Mouse (Mus musculus) kidney, postnatal 0 days (tissue): ENCODE measurements around the gene Cnnm2. TPM values are rescaled to one million over a fixed set of nuclear protein-coding genes. Genes with fewer than 3 reads are reported as not detected.
"Not testable (repeated sequence)": the region's sequence is repeated elsewhere in the genome, so short reads cannot be mapped to it uniquely, and the experiment has no call there.

ENCODE experiments used
- ATAC-seq: fragments of 200-750 bp; cut with Nextera tagmentation; replicated peaks from 2 replicates; pipeline ENCODE4 v1.8.0; 2017; ENCODE audit warnings: low read depth, moderate number of reproducible peaks, moderate TSS enrichment, moderate library complexity; ENCODE audit not compliant: low FRiP score
- DNase-seq: peaks from one replicate; pipeline ENCODE4 v3.0.0-alpha.2; 2016; ENCODE audit warnings: low spot score
- H3K27ac ChIP-seq: fragments of 300-500 bp; sonication (generic); 2 replicates; pipeline ENCODE4 v1.5.1; 2014; ENCODE audit warnings: mild to moderate bottlenecking
- H3K27me3 ChIP-seq: fragments of 300-500 bp; sonication (generic); 2 replicates; pipeline ENCODE4 v1.6.1; 2014; ENCODE audit warnings: low read length, mixed read lengths; ENCODE audit not compliant: insufficient read depth
- H3K36me3 ChIP-seq: fragments of 300-500 bp; sonication (generic); 2 replicates; pipeline ENCODE4 v1.6.1; 2014; ENCODE audit warnings: low read length, mixed read lengths; ENCODE audit not compliant: insufficient read depth
- H3K4me1 ChIP-seq: fragments of 300-500 bp; sonication (generic); replicated peaks from 2 replicates; pipeline ENCODE4 v1.6.1; 2014; ENCODE audit warnings: antibody characterized with exemption, low read length, mixed read lengths; ENCODE audit not compliant: insufficient read depth
- H3K4me2 ChIP-seq: fragments of 300-500 bp; sonication (generic); 2 replicates; pipeline ENCODE4 v1.6.1; 2014; ENCODE audit warnings: mild to moderate bottlenecking, low read length, moderate library complexity, mixed read lengths
- H3K4me3 ChIP-seq: fragments of 300-500 bp; sonication (generic); replicated peaks from 2 replicates; pipeline ENCODE4 v1.5.1; 2014; ENCODE audit warnings: low read depth, low read length
- H3K9ac ChIP-seq: fragments of 300-500 bp; sonication (generic); 2 replicates; pipeline ENCODE4 v1.6.1; 2014; ENCODE audit warnings: low read depth, low read length
- H3K9me3 ChIP-seq: fragments of 300-500 bp; sonication (generic); replicated peaks from 2 replicates; pipeline ENCODE4 v1.6.1; 2016; ENCODE audit warnings: low read length, inconsistent platforms, mixed read lengths
- CTCF ChIP-seq: IDR thresholded peaks from 2 replicates; pipeline ENCODE4 v1.5.1; 2016; ENCODE audit warnings: antibody characterized with exemption, low read depth, mild to moderate bottlenecking, moderate library complexity
- WGBS: fragments of 180-500 bp; shearing (Covaris S2); extraction: QIAGEN DNeasy Blood & Tissue Kit; methylation state at CpG from one replicate; pipeline ENCODE4 v1.1.7; 2014; 5-methylcytosine and 5-hydroxymethylcytosine counted together
- polyA plus RNA-seq: library from polyadenylated mRNA; unstranded; fragments of >200 nt; fragmentation: Nextera tagmentation; extraction: Ambion mirVana; gene quantifications from 2 replicates; pipeline ENCODE4 v1.2.1, GENCODE M21; 2015

The Cnnm2 gene
- polyA plus RNA-seq, 1 experiment from 2014 or later: 11.0 TPM

- Histone ChIP-seq H3K4me2 (no peak overlapping the region), H3K36me3 (no peaks in the 10 kb centered on the region), H3K4me3 (no peak overlapping the region), H3K27me3 (no peaks in the 10 kb centered on the region), H3K27ac (no peak overlapping the region), H3K9me3 (no peaks in the 10 kb centered on the region), H3K9ac (no peak overlapping the region), H3K4me1 (no peaks in the 10 kb centered on the region)
- DNase-seq (no peak), ATAC-seq (no peak)
- TF ChIP-seq CTCF: no peak
- 73% methylated on average over 11 of the region's 11 CpGs for WGBS
These were observed 8.4 kb downstream of the Cnnm2 start for GRCm38 (mm10) chr19:46769759-46770158.

GRCm38 (mm10) chr19:46771801-46772200 lies 10.4 kb downstream of the Cnnm2 start:
- ATAC-seq (no peak), DNase-seq (no peak)
- Histone ChIP-seq H3K4me3 (no peak overlapping the region), H3K9me3 (no peaks in the 10 kb centered on the region), H3K27me3 (no peaks in the 10 kb centered on the region), H3K4me1 (no peaks in the 10 kb centered on the region), H3K27ac (no peak overlapping the region), H3K36me3 (no peaks in the 10 kb centered on the region), H3K9ac (no peak overlapping the region), H3K4me2 (no peak overlapping the region)
- TF ChIP-seq CTCF: no peak
- WGBS: 68% methylated on average over 6 of the region's 6 CpGs

GRCm38 (mm10) chr19:46776391-46776790 lies 15.0 kb downstream of the Cnnm2 start:
- Histone ChIP-seq H3K4me3 (no peak overlapping the region), H3K9ac (no peak overlapping the region), H3K27me3 (no peaks in the 10 kb centered on the region), H3K27ac (no peak overlapping the region), H3K36me3 (no peaks in the 10 kb centered on the region), H3K9me3 (no peaks in the 10 kb centered on the region), H3K4me1 (no peaks in the 10 kb centered on the region), H3K4me2 (no peak overlapping the region)
- WGBS: 59% methylated on average over 5 of the region's 5 CpGs
- ATAC-seq (no peak), DNase-seq (no peak)
- no peak for TF ChIP-seq CTCF

- H3K4me3 ChIP-seq: no peak overlapping the region
- H3K9ac ChIP-seq: no peak overlapping the region
- H3K36me3 ChIP-seq: no peaks in the 10 kb centered on the region
- H3K27me3 ChIP-seq: no peaks in the 10 kb centered on the region
- no peaks in the 10 kb centered on the region for H3K4me1 ChIP-seq
- no peak for ATAC-seq
- no peak overlapping the region for H3K27ac ChIP-seq
- no peaks in the 10 kb centered on the region for H3K9me3 ChIP-seq
- no peak overlapping the region for H3K4me2 ChIP-seq
- no peak for TF ChIP-seq CTCF
- 94% methylated on average over 3 of the region's 3 CpGs for WGBS
- no peak for DNase-seq
These were observed 15.5 kb downstream of the Cnnm2 start for GRCm38 (mm10) chr19:46776850-46777249.

GRCm38 (mm10) chr19:46777928-46778680 lies 16.7 kb downstream of the Cnnm2 start:
- Histone ChIP-seq H3K9me3 (no peaks in the 10 kb centered on the region), H3K4me1 (no peaks in the 10 kb centered on the region), H3K4me3 (no peak overlapping the region), H3K27ac (no peak overlapping the region), H3K9ac (no peak overlapping the region), H3K36me3 (no peaks in the 10 kb centered on the region), H3K27me3 (no peaks in the 10 kb centered on the region), H3K4me2 (no peak overlapping the region)
- ATAC-seq (no peak), DNase-seq (no peak)
- no peak for TF ChIP-seq CTCF
- WGBS: 53% methylated on average over 12 of the region's 12 CpGs

GRCm38 (mm10) chr19:46779130-46779529 lies 17.7 kb downstream of the Cnnm2 start:
- not testable (repeated sequence) for DNase-seq, H3K4me2 ChIP-seq, H3K4me1 ChIP-seq, H3K9ac ChIP-seq, ATAC-seq, H3K36me3 ChIP-seq, H3K4me3 ChIP-seq, H3K27me3 ChIP-seq, H3K9me3 ChIP-seq, H3K27ac ChIP-seq
- 88% methylated on average over 1 of the region's 1 CpGs for WGBS

- no peak; the same call in 1 of the 2 replicates for ATAC-seq
- Histone ChIP-seq H3K4me2 (no peak overlapping the region), H3K9ac (no peak overlapping the region), H3K4me1 (no peaks in the 10 kb centered on the region; the same call in 1 of the 2 replicates), H3K36me3 (no peaks in the 10 kb centered on the region), H3K4me3 (no peak overlapping the region), H3K27ac (no peak overlapping the region), H3K27me3 (no peaks in the 10 kb centered on the region), H3K9me3 (no peaks in the 10 kb centered on the region)
- DNase-seq: no peak
- WGBS: 79% methylated on average over 5 of the region's 5 CpGs
- TF ChIP-seq CTCF: no peak
These were observed 22.6 kb downstream of the Cnnm2 start for GRCm38 (mm10) chr19:46784038-46784437.
